Mouse (Mus musculus): ENCODE results near the gene Ralgps1. TPM values are rescaled to one million over a fixed set of nuclear protein-coding genes. Genes with fewer than 3 reads are reported as not detected.
"Not testable (repeated sequence)": the region's sequence is repeated elsewhere in the genome, so short reads cannot be mapped to it uniquely, and the experiment has no call there.

Gene Ralgps1
- total RNA-seq, 2 experiments from 2014 or later: 63.8 to 64.1 TPM

DNA sequence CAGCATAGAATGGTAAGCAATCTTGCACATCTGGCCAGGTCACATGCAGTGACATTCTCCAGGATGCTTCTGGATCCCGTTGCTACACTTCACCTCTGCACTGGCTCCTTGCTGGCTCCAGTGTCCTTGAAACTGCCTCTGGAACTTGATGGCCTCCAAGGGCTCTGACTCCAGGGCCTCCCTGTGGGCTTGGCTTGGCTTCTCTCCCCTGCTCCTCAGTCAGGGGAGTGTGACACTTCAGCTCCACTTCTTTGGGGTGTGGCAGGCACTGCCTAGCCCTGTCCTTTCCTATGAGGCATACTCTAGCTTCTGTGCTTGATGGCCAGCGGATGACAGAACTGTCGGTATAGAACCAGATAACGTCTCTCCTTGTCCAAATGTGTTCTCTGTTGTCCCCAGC lies 224.3 kb downstream of the Ralgps1 start:
- DNase-seq (ENCODE audit: low spot score in 2 of 2): no peak

DNA sequence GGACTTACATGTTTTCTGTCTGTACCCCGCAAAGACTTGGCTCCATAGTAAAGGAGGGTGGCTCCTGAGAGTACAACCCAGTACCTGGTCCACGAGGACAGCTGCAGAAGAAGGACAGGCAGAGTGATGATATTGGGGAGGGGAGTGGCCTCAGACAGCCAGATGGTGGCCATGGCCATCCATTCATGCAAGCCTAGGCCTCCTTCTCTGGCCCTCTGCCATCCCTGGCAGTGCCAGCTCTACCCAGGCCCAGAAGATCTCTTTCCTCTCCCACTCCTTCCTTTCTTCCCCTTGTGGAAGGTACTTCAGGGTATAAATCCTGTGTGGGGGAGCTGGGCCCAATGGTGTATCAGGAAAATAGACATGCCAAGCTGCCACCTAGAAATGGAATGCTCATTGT lies 228.0 kb downstream of the Ralgps1 start:
- no peak for DNase-seq (ENCODE audit: low spot score in 2 of 2)

DNA sequence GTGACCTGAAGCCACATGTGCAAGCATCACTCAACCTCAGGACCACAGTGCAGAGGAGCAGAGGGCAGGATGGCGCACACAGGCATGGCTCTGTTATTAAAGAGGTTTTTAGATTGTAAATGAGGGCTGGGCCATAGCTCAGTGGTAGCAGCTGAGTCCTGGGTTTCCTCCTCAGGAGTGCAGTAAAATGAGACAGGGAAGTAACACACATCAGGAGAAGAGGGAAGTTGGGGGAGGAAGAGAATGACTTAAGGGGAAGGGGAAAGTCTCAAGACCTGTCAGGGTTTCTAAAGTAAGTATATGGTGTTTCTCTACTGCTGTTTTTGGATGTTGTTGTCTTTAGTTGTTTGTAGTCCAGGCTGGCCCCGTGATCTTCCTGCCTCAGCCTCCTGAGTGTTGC lies 232.8 kb downstream of the Ralgps1 start:
- no peak for DNase-seq (ENCODE audit: low spot score in 2 of 2)

DNA sequence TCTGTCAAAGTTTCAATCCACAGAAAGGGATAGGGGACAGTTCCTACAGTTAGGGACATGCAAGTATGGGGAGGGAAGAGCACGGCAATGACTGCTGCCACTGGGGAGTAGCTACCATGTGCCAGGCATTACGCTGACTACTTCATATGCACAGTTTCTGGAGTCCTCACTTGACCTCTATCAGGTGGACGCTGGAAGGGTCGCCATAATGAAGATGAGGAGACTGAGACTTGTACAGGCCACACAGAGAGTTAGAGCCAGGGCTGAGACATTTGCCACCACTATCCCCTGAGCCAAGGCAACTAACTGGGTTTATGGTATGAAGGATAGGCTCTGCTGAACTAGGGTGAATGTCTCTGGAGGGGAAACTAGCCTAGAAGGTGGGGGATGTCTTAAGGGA lies 233.6 kb downstream of the Ralgps1 start:
- no peak for DNase-seq (ENCODE audit: low spot score in 2 of 2)

DNA sequence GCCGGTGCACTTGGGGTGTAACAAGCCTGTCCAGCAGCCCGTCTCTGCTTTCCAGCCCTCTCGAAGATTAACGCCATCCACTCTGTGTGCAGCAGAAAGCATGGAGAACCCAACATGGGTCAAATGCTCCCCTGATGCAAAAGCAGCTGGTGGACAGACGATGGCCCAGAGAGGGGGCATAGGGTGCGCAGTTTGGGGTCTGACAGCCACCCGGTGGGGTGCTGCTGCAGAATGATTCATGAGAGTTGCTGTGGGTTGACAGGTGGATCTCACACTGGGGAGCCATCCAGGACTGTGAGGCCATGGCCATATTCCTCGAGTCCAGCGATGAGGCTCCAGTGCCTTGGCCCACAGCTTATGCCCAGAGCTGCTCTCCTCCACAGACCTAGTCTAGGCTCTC lies 234.0 kb downstream of the Ralgps1 start:
- DNase-seq (ENCODE audit: low spot score in 2 of 2): no peak

DNA sequence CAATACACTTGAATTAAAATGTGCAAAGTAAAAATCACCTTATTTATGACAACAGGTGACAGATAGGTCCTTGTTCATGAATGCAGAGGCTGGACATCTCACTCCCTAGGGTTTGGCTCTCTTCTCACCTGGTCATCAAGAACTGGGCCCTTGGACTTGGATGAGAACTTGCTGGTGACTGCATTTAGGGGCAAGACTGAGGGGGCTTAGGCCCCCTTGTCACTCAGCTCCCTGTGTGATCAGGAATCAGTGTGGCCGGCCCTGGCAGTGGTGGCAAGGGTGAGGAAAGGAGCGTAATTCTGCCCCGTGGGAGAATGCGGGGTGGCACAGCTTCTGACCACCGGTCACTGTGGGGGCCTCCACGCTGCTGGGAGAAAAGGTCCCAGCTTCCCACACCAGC lies 234.9 kb downstream of the Ralgps1 start:
- DNase-seq (ENCODE audit: low spot score in 2 of 2): no peak

DNA sequence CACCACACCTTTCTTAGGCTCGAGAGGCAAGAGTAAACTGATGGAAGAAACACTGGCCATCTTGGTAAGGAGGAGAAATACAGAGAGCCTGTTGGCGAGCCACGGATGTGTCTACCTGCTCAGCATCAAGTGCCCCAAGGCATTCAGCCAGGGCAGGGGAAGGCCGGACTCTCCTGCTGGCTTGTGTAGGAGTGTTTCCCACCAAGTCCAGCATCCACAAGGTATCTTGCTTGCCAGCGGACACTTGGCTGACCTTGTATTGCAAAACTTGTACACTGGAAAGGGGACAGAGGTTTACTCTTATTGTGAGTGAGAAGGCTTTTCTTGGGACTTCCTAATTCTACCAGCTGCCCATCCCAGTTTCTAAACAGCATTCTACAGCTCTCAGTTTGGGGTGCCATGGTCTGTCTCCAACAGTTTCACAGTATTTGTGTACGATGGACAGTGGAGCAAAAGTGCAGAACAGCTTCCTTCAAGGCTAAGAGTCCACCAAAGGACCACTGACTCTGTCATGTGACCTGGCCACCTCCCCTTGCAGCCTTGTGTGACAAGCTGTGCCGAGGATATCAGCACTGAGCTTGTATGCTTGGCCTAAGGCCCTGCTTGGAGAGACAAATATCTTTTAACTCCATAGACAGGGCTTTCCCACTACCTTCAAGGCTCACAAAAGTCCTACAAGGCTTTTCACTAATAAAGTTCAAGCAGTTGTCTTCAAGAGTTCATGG lies 236.4 kb downstream of the Ralgps1 start:
- no peak for DNase-seq (ENCODE audit: low spot score in 2 of 2)

DNA sequence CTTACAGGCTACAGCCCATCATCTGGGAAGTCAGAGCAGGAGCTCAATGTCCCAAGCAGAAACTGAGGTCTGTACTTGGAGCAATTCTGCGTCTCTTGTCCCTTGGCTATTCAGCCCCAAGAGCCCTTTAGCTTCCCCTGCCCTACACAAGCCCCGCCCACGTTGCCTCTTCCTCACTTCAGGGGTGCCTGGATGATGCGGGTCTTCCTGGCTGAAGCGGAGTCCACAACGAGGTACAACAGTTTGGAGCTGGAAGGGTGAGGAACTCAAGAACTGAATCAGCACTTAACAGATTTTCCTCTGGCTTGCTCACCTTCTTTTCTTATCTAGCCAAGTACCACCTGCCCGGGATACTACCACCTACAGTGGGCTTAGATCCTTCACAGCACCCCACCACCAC lies 239.0 kb downstream of the Ralgps1 start:
- no peak for DNase-seq (ENCODE audit: low spot score in 2 of 2)

DNA sequence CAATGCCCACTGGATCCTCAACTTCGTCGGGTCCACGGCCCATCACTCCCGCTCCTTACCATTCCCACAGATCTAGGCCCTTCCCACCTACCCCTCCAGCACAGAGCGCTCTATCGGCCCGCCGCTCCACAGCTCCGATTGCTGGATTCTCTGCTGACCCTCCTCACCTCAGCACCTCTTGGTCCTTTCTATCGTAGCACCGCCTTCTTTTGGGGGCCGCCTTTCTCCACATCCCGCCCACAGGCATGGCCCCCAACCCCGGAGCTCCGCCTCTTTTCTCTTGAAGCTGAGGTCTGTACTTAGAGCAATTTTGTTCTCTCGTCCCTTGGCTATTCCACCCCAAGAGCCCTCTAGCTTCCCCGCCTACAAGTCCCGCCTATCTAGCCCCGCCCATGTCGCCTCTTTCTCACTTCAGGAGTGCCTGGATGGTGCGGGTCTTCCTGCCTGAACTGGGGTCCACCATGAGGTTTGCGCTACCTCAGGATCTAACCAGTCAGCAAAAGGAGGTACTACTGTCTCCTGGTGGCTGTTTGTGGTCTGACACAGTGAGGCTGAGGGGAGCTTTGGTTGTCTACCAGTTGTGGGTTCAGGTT lies 239.7 kb downstream of the Ralgps1 start, which contains the start of gene Garnl3:
Garnl3 (minus strand) TSS at position 155 of the 593 bp plus-strand sequence.
- DNase-seq (ENCODE audit: low spot score in 2 of 2): peak; percentile 71 to 75

DNA sequence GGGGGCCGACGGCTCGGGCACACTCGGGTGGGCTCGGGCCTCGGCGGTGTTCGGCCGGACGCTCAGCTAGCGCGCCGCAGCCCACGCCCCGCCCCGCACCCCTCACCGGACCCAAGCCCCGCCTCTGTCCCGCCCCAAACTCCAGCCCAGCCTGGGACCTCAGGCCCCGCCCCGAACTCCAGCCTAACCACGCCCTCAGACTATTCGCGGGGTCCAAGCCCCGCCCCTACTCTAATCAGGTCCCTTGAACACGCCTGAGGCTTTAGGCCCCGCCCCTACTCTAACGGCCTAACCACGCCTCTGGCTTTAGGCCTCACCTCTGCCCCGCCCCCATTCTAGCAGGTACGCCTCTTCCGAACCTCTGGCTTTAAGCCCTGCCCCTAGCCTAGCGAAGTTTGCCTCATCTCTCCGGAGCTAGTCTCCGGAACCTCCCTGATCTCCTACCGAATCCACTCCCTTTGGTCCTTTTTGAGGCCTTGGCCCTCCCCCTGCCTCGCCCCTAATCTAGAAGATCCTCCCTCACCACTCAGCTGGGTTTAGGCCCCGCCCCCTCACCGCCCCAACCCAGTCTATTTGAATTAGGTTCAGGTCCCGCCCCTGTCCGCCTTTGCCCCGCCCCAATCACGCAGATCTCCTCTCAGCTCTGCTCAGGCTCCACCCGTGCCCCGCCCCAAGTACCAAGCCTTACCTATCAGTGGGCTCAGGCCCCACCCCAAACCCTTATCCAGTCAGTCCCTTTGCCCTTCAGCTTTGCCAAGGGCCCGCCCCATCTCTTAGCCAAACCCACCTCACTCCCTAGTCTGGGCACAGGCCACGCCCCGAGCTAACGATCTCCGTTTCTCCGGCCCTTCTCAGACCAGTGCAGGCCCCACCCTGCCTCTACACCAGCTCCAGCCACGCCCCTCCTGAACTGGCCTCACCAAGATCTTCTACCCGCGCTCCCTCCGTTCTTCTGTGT lies 240.5 kb downstream of the Ralgps1 start:
- peak; percentile 93 to 97 for DNase-seq (ENCODE audit: low spot score in 2 of 2)

DNA sequence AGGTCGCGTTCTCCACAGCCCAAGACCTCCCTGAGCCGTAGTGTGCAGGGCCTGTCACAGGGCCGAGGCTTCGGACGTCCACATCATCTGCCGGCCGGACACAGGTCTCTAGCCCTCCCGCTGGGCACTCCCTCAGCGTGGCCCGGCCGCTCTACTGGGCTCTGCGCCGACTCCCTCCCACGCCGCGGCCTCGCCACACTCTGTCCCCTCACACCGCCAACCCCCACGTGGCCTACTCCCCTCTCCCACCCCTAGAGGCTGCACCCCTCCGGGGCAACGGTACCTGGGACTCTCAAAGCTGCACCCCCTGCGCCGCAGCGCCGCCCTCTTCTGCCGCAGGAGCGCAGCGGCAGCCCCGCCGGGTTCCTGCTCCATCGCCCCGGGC lies 241.2 kb downstream of the Ralgps1 start:
- DNase-seq (ENCODE audit: low spot score in 2 of 2): no peak

DNA sequence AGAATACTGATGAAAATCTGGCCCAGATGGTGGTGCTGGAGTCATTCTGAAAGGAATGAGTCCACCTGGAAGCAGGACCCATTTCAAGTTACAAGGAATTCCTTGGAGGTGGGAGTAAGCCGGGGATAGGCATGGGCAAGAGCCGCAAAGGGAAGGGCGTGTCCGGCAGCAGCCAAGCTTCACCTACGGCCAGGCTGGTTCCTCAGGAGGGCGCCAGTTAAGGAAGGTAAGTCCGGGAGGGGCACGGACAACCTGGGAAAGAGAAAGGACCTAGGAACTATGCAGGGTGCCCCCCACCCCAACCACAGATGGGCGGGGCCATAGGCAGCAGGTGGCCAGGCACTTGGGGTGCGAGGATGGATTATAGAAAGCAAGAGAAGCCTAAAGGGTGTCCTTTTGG lies 241.6 kb downstream of the Ralgps1 start:
- DNase-seq (ENCODE audit: low spot score in 2 of 2): no peak

DNA sequence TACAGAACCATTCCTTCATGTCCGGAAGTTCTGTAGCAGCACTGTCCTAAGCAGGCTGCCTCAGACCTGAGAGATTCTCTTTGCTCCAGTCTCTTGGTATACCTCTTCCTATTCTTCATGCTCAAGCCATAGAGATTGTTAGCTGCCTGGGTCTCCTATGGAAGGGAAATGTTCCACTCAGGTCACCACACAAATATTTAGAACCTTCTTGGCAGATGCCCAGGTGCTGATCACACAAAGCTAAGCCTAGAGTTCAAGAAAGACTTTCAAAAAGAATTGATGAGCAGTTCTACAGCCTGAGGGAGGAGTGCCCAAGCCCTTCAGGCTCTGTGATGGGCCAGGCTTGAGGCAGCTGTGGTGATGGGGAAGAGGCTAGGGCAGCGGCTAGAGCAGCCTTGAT lies 242.3 kb downstream of the Ralgps1 start:
- no peak for DNase-seq (ENCODE audit: low spot score in 2 of 2)

DNA sequence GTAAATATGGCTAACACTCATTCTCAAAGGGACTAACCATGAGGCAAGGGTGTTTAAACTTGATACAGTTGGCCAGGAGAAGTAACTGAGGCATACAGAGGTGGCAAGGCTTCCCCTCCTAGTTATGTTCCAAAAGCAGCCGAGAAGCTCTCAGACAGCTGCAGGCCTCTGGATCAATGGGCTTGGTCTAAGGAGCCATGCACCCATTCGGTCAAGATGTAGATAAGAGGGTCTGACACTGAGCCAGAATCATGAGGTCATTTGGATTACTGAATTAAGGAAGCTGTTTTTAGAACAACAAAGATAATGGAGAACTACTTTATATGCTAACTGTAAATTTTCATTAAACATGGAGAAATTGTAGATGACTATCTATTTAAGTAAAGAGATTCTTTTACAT lies 244.0 kb downstream of the Ralgps1 start:
- DNase-seq (ENCODE audit: low spot score in 2 of 2): no peak

DNA sequence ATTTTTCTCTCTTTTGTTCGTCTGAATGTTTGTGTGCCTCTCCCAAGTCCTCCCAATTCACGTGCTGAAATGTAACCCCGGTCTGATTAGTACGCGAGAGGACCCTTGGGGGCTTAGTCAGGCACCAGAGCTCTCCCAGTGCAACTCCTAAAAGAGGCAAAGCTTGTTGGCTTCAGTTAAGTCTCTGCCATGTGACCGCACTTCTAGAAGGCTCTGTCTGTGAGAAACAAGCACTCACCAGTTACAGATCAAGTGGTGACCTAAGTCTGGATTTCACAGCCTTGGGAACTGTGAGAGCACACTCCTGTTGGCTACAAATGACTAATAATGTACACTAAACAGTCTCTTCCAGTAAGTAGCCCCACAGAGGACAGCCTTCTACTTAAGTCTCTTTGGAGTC lies 248.4 kb downstream of the Ralgps1 start:
- no peak for DNase-seq (ENCODE audit: low spot score in 2 of 2)

DNA sequence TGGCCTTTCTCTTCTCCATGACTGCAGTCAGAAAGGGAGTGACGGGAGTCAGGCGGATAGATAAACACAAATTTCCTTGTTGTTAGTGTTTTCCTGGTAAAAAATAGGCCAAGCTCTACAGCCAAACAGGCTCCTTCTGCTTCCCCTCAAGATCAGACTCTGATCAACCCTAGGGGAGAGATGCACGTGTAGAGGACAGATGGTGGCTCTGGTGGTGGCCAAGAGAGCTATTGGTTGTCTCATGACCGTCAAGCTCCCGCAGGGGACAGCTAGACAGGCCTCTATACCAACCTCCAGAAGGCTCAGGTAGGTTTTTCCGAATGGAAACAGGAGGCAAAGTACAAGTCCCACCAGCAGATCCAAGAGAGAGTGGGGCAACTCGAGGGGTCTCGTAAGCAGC lies 270.8 kb downstream of the Ralgps1 start:
- DNase-seq (ENCODE audit: low spot score in 2 of 2): no peak

DNA sequence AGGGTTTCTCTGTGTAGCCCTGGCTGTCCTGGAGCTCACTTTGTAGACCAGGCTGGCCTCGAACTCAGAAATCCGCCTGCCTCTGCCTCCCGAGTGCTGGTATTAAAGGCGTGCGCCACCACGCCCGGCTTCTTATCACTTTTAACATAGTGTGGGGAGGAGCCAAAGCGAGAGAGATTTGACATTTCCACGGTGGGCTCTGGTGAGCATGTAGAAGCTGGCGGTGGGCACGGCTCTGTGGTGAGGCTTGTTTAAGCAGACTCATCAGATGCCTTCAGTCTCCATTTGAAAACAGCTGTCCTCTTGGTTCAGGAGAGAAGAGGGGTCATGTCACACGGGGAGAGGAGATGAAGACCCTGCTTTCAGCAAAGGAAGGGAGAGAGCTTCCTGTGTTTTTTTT lies 274.0 kb downstream of the Ralgps1 start:
- not testable (repeated sequence) for DNase-seq (ENCODE audit: low spot score in 2 of 2)

DNA sequence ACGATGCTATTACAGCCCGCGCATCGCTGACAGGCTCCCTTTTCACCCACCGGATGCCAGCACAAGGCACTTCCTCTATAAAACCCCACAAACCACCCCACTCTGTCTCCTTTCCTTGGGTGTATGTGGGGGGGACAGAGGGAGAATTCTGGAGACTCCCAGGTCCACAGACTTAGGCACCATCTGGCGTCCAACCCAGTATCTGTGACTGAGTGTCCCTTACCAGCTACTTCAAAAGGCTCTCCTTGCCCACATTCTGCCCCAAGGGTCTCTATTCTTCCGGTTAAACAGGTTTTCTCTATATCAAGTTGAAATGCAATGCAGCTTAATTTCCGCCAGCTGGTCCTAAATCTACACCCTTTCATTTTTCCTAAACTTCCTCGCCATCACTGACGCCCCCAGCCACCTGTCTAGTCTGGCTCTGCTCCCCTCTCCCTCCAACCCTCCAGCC lies 276.0 kb downstream of the Ralgps1 start:
- DNase-seq (ENCODE audit: low spot score in 2 of 2): no peak

DNA sequence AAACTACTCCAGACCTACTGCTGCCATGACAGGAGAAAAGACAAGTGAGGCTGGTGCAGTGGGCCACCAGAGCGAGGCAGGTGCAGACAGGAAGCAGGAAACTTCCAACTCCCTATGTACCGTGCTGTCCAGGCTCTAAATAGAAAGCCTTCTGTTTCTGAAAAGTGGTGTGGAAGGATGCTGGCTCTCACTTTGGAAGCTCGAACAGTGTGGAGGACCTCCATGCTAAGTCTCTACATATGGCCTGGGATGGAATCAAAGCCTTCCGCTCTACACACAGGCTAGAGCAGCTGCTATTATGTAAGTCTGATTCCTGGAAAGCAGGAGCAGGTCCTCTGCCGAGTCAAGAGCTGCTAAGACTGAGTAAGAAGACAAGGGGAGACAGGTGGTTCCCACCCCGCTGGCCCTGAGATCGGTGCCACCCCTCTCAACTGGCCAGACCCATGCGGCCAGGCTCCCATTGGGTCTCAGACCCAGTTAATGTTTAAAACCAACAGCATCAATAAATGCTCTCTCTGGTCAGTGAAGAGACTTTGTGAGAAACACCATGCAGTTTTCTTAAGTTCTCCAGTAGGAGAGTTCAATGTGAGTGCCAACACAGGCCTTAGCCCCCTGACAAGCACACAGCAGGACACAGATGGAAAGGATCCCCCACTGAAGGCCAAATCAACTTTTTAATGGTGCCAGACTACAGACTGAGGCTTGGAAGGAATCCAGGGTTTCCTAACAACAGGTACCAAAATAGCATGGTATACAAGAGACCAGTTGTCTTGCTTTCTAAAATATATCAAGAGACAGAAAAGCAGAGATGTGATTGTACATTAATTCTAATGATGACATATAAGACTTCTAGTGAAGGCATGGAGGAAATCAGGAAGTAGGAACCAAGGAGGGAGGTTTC lies 280.4 kb downstream of the Ralgps1 start:
- peak in 1 of 2 experiments; percentile 44 for DNase-seq (ENCODE audit: low spot score in 2 of 2)

DNA sequence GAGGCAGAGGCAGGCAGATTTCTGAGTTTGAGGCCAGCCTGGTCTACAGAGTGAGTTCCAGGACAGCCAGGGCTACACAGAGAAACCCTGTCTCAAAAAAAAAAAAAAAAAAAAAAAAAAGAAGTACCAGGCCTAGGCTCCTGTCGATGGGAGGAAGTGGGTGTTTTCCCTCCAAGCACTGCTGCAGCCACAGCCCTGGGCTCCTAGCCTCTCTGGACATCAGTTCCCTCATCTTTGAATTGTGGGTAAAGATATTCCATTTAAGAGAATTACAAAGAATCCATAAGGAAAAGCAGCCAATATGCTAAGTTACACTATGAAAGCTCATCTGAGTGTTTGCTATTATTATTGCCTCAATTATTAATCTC lies 281.3 kb downstream of the Ralgps1 start:
- DNase-seq (ENCODE audit: low spot score in 2 of 2): not testable (repeated sequence)

Data from layer of hippocampus, postnatal 14 days (tissue).